Mouse (Mus musculus) brain, embryonic 14.5 days (tissue): ENCODE measurements at regions not wholly inside any gene's neighbourhood (a gene's known extent, or its start where the extent isn't known, plus 50 kb on each side); places are given as distances from the start of the nearest gene placed in this dataset.
"Not testable (repeated sequence)": the region's sequence is repeated elsewhere in the genome, so short reads cannot be mapped to it uniquely, and the experiment has no call there.

ENCODE experiments used
- CTCF ChIP-seq: fragments of 200-500 bp; IDR thresholded peaks from 2 replicates; pipeline ENCODE4 v1.5.1; 2012; ENCODE audit warnings: inconsistent platforms, mild to moderate bottlenecking, moderate library complexity, borderline replicate concordance; ENCODE audit not compliant: insufficient read depth, insufficient read length; ENCODE audit errors: extremely low read depth
- POLR2A ChIP-seq: fragments of 200-500 bp; IDR thresholded peaks from 2 replicates; pipeline ENCODE4 v1.6.1; 2012; ENCODE audit warnings: mild to moderate bottlenecking, inconsistent platforms, borderline replicate concordance; ENCODE audit not compliant: poor library complexity, insufficient read depth, insufficient read length, severe bottlenecking; ENCODE audit errors: extremely low read depth

- not testable (repeated sequence) for TF ChIP-seq CTCF, POLR2A
These were observed 83.2 kb downstream of the Hs1bp3 start for GRCm38 (mm10) chr12:8396408-8396807.
